Mouse (Mus musculus): Measurements from ENCODE around the gene Trim8.

DNA sequence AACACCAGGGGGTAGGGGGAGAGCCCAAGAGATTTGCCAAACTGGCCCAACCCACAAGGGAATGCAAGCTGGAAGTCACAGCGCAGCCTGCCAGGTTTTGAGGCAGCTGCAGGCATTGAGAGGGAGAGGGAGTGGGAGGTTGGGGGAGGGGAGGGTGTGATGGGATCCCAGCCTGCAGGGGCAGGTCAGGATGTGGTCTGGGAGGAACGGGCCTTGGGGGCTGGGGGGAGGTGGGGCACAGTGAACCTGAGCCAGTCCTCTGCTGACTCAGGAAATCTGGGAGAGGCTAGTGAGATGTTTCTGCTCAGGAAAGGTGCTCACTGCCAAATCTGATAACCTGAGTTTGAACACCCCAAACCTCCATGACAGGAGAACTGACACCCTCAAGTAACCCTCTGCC is 10.9 kb upstream of the Trim8 start:
- TF ChIP-seq POLR2A (IDR thresholded peaks at IDR 0.05; ENCODE audit: insufficient read depth, low read depth, low read length) (no peak), CTCF (IDR thresholded peaks at IDR 0.05; ENCODE audit: insufficient read depth, low read depth, low read length) (no peak)
